Mouse (Mus musculus): ENCODE data around the gene Frmd4b.

Gene Frmd4b

GRCm38 (mm10) chr6:97245200-97245599 is 372.1 kb downstream of the Frmd4b start:
- DNase-seq = no peak

DNA sequence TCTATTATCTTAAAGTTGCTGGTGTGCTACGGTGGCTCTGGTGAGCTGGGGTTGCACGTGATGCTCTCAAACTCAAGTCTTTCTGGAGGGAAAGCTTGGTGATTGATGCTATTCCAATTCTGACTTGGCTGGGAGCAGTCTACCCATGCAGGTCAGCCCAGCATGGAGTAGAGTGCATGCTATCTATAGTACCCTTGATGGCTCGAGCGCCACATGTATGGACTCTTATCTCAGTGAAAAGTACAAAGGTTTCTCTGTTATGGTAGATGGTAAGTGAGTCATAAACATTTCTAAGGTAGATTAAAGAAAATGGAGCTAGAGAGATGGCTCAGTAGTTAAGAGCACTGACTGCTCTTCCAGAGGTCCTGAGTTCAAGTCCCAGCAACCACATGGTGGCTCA is 374.8 kb downstream of the Frmd4b start:
- DNase-seq = no peak

GRCm38 (mm10) chr6:97240092-97240491 is 377.2 kb downstream of the Frmd4b start:
- no peak for DNase-seq

DNA sequence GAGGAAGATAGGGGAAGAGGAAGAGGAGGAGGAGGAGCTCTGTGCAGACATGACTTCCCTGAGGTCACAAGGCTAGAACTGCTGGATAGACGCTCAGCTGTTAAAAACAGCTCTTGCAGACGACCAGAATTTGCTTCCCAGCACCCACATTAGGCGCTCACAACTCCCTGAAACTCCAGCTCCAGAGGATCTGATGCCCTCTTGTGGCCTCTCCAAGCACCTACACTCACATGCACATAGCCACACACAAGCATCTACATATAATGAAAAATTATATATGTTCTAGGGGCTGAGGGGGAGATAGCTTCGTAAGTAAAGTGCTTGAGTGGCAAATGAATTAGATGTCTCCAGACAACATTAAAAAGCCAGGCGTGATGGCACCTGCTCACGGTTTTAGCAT is 378.0 kb downstream of the Frmd4b start:
- no peak for DNase-seq
